Mouse (Mus musculus): ENCODE measurements around the gene Iffo1.

- peak; percentile 75 for TF ChIP-seq CTCF (IDR thresholded peaks at IDR 0.05)
- no peak for TF ChIP-seq POLR2A (IDR thresholded peaks at IDR 0.05; ENCODE audit: insufficient read depth, low read depth, low read length)
Measured at GRCm38 (mm10) chr6:125137002-125137671, 7.9 kb upstream of the Iffo1 start.

Data from heart, adult 2 months (tissue).